Mouse (Mus musculus) gastrocnemius, postnatal 25 days (tissue): ENCODE measurements around the gene Thsd4. TPM values are rescaled to one million over a fixed set of nuclear protein-coding genes. Genes with fewer than 3 reads are reported as not detected.

Experiments
- DNase-seq: peaks from one replicate; pipeline ENCODE4 v3.0.0; 2022
- total RNA-seq, 2 experiments: library from RNA; stranded (reverse); gene quantifications; 1 replicate in 1 of 2; 2 replicates in 1 of 2; pipeline ENCODE4 v1.2.3; 2021

The Thsd4 gene
- total RNA-seq, 2 experiments from 2014 or later, result 0.92 to 2.3 TPM

DNA sequence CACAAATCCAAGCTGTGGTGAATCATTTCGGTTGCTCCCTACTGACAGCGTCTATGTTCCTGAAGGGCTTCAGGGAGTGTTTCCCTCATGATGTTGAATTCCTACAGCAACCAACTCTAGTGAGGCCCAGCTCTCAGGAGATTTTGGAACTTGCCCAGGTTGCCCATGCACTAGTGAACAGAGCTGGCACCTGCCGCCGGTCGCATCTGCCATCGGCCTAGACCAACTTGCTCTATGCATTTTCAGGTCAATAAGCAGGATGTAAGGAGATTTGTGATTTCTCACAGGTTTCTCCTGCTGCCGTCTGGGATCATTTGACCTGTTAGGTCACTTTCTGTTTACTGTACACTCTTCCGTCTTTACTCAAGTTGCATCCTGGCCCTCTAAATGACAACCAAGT is 454.6 kb downstream of the Thsd4 start:
- DNase-seq, result no peak

DNA sequence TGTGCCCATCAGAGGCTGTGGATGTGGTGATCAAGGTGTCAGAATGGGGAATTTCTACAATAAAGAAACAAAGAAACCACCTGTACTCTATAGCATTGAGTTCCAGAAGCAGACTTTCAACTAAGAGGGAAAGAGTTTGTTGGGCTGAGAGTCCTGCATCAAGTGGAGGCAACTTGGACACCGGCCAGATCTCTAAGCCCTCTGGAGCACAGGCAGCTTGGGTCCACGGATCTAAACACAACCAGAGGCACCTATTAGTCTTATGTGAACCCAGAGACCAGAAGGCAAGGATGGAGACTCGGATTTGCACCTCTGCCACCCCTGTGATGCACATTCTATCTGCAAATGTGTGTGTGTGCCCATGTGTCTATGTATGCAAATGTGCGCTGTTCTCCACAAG is 456.7 kb downstream of the Thsd4 start:
- no peak for DNase-seq

- no peak for DNase-seq
Observed at GRCm38 (mm10) chr9:60063191-60063720, 458.6 kb downstream of the Thsd4 start.

DNA sequence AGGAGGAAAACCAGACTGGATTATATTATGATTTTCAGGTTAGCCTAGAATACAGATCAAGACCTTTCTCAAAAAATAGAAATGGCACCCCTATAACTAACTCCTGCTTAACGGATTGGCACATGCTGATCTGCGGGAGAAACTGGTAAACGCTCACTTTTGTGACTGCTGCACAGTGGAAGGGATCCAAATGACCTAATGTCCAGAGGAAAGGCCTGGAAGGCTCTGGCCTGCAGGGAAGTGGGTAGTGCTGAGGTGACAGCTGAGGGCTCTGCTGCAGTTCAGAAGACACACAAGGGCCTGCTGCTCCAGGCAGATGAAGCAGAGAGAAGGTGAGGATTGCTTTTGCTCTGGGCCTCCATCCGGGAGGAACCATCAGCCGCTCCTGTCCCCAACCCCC is 465.7 kb downstream of the Thsd4 start:
- no peak for DNase-seq

- DNase-seq, result no peak
Observed at GRCm38 (mm10) chr9:60054951-60055350, 466.9 kb downstream of the Thsd4 start.

DNA sequence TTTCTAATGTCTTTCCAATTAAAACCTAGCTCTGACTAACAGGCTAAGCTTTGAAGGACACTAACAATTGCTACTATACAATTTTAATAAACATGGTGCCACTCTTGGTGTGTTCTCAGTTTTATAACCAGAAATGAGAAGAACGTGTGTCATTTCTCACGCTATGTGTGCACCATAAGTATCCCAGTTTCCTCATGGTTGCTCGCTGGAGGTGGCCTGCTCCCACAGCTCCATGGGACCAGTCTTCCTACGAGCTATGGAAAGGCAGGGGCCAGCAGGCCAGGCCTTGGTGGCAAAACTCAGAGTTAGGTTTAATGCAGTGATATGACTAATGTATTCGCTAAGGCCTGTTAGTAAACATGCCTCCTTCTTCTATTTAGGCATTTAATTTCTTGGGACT is 468.7 kb downstream of the Thsd4 start:
- no peak for DNase-seq

GRCm38 (mm10) chr9:60052415-60052814 is 469.4 kb downstream of the Thsd4 start:
- no peak for DNase-seq

DNA sequence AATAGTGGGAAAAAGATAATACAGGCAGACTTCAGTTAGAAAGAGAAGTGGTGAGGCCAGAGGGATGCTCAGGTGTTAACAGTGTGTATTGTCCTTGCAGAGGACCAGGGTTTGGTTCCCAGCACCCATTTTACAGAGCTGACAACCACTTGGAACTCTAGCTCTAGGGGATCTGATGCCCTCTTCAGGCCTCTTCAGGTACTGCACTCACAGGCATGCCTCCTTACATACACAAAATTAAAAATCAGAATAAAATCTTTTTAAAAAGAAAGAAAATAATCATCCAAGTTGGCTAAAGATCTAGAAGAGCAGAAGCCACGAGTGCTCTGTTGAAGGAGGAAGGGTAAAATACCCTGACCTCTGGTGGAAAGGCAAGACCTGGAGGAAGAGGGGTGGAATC is 478.7 kb downstream of the Thsd4 start:
- no peak for DNase-seq

DNA sequence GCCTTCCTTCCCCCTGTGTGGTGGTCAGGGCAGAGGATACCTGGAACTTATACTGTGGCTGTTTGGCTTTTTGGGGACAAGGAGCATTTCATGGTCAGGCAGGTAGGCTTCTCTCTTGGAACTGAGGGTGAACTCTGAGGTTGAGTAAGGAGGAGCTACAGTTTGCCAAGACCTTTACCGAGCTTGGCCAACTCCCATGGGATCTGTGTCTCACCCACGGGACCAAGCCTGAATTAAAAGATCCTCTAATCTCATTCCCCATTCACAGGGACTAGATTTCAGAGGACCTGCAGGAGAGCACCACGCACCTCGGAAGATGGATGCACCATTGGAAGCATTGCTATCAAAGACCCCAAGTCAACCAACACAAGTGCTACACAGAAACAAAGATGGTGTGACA is 487.0 kb downstream of the Thsd4 start:
- no peak for DNase-seq

DNA sequence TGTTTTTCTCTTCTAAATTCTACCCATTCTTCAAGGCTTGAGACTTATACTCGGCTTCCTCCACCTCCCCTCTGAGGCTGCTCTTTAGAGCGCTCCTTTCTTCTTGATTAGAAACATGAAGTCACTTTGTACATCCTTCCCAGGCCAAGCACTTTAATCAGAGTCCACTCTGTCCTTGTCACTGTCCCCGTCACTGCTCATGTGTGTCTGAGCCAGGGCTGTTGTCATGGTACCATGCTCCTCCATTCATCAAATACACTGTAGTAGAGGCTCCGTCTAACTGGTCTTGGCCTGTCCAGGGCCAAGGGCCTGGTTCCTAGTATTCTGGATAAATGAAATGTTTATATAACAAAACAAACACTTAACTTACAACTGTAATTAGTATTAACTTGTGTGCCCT is 494.6 kb downstream of the Thsd4 start:
- no peak for DNase-seq

DNA sequence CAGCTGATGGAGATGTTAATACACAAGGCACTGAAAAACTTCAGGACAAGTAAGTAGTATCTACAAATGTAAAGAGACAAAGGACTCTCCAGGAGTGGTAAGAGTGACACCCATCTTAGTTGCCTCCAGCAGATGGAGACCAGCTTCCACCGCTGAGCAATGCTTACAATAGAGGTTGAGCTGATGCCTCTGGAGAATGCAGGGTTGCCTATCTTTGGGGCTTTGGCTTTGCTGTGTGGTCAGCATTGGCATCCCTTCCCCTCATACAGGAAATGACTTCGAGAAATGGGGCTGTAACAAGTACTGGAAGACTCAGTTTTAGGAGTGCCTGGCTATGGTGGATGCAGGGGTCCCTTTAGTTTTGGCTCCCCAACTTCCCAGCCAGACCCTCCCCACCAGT is 495.1 kb downstream of the Thsd4 start:
- DNase-seq, result no peak

DNA sequence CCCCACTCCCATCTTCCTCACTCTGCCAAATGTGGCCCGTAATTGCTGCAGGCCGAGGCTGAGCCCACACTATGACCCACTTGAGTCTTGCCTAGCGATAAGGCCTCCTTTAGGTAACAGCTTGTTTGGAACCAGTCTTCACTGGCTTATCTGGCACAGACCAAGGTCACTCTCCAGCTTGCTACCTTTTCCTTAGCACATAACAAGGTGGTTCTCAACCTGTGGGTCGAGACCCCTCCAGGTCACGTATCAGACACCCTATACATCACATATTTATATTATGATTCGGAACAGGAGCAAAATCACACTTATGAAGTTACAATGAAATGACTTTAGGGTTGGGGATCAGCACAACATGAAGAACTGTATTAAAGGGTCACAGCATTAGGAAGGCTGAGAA is 495.9 kb downstream of the Thsd4 start:
- DNase-seq, result no peak

GRCm38 (mm10) chr9:60024971-60025370 is 496.9 kb downstream of the Thsd4 start:
- DNase-seq, result no peak

GRCm38 (mm10) chr9:60024545-60024944 is 497.3 kb downstream of the Thsd4 start:
- DNase-seq, result no peak

DNA sequence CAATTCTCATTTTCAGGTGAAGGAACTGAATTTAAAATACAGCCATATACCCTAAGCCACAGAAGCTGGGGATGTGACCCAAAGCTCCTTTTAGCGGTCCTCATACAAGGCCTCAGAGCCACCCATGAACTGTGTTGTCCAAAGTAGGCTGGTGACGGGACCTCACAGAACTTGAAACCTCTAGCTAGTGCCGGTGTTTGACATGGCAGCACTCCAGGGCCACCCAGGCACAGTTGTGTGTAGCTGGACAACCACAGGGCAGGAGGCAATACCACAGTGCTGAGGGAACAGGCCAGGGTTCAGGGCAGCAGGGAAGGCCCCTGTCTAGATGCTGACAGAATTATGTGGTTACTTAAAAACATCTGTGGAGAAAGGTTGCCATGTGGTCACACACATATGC is 499.5 kb downstream of the Thsd4 start:
- no peak for DNase-seq

DNA sequence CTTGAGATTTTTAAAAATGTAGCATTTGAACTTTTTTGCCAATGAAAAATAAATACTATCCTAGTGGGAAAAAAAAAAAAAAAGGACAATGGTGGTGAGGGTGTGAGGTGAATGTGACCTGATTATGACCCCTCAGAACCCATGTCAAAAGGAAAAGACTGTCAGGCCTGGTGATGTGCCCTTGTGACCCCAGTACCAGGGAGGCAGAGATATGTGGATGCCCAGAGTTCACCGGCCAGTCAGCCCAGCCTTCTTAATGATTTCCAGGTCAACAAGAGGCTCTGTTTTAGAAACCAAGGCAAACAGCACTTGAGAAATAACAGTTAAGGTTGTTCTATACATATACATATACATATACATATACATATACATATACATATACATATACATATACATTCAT is 501.4 kb downstream of the Thsd4 start:
- DNase-seq, result no peak

- no peak for DNase-seq
Observed at GRCm38 (mm10) chr9:60010285-60010684, 511.6 kb downstream of the Thsd4 start.

DNA sequence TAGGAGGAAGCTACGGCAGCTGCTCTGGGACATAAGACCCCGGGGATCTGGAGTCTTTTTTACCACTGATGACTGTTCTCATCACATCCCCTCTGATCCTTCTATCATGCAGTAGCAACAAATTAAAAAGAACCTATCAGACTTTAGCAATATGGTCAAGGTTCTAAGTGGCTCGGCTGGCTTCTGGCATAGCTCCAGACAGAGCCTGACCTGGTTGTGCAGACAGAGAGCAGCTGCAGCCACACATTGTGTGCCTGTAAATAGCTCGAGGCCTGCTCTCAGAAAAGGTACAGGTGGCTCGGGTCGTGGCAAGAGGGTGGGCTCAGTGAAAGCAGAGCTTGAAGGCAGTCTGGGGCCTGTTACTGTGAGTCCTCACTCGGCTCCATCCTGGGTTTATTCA is 512.9 kb downstream of the Thsd4 start:
- no peak for DNase-seq

DNA sequence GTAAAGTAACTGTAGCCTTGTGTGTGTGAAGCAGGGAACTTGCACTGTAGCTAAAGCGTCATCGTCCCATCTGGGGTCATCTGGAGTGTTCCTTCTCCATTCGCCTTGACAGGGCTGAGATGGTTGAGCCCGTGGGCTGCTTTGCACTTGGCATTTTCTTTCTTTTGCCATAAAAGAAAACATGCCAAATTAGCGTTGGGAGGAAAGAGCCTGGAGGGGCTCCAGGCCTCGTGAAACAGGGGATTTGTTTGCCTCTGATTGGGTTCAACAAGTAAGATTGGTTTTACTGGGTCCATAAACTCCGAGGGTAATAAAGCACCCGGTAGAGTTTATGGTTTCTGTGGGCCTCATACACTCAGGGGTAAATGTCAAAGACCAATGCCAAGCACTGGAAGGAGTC is 519.5 kb downstream of the Thsd4 start:
- DNase-seq, result no peak

DNA sequence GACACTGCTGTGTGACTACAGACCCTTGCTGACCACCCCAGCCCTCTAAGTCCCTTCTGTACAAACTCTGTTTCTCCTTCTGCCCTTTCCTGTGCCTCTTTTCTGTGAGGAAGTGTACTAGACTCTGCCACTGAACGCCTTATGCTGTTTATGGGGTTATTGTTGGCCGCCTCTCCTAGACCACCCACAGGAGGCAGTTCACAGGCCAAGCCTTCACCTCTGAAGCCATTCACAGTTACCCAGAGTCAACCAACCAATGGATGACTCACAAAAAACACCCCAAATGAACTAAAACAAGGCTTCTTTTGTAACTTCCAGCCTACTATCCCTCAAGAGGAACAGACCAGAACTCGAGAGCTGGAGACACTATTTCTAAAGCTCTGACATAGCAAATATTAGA is 520.4 kb downstream of the Thsd4 start:
- DNase-seq, result no peak

DNA sequence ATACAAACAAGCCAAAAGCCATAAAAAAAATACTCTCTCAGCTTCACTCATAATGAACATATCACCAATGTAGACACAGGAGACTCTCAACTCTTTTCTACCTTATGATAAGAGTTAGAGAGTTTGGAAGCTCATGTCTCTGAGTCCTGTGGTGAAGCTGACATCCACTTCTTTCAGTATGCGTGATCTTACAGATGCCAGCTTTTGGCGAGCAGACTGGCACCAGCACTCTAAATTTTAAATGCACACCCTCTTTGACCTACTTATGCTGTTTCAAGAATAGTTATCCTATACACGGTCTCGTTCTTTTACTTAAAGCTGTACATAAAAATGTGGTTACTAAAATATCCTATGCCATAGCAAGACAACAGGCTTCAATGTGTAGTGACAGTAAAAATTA is 524.1 kb downstream of the Thsd4 start:
- no peak for DNase-seq

- no peak for DNase-seq
Observed at GRCm38 (mm10) chr9:59991407-59991806, 530.4 kb downstream of the Thsd4 start.

- no peak for DNase-seq
Observed at GRCm38 (mm10) chr9:59989864-59990263, 532.0 kb downstream of the Thsd4 start.

DNA sequence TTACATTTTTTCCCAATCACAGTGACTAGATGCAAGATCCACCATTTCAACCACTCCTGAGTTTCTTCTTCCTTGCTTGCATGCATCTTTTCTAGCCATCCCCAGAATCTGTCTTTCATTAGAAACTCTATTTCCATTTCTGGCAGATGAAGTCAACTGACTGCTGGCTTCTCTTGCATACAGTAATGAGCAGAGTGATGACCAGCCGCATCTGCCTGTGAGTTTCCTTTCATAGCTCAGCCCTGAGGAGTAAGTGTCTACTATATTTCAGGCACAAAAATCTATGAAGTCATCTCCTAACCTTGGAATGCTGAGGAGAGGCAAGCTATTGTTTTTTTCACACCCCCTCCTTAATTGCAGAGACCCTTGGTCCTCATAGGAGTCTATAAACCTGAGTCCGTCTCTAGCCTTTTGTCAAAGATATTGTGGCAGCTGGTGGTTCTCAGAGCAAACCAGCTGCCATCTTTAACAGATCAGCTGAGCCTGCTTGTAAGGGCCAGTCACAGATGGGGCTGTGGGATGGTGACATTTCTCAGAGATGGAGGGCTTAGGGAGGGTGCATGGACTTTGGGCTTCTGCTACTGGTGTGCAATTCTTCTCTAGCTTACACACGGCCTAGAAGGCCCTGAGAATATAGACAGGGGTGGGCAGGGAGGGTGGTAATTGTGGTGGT is 535.8 kb downstream of the Thsd4 start:
- no peak for DNase-seq

- DNase-seq, result no peak
Observed at GRCm38 (mm10) chr9:59981116-59981515, 540.7 kb downstream of the Thsd4 start.
